Mouse (Mus musculus): ENCODE data around the gene Tifa. TPM values are rescaled to one million over a fixed set of nuclear protein-coding genes. Genes with fewer than 3 reads are reported as not detected.
A peak's percentile ranks its signal among the peaks of the same experiment; 100 is the strongest.

The Tifa gene
- polyA plus RNA-seq, 1 experiment: 2.3 TPM

GRCm38 (mm10) chr3:127853431-127854206 lies 64.0 kb downstream of the Tifa start:
- Histone ChIP-seq H3K27ac (ENCODE audit: insufficient read depth, low read length) (no peak overlapping the region), H3K4me3 (ENCODE audit: insufficient read depth, low read length) (no peak overlapping the region), H3K4me1 (ENCODE audit: control insufficient read depth, insufficient read depth, low read length) (no peaks in the 10 kb centered on the region)
- TF ChIP-seq CTCF (IDR thresholded peaks at IDR 0.05; ENCODE audit: borderline replicate concordance, insufficient read depth, low read length) (peak; percentile 71; the same call in 1 of the 2 replicates), POLR2A (IDR thresholded peaks at IDR 0.05; ENCODE audit: low read depth, low read length) (no peak)

GRCm38 (mm10) chr3:127861340-127861739 lies 71.7 kb downstream of the Tifa start:
- no peak overlapping the region for H3K4me3 ChIP-seq (ENCODE audit: insufficient read depth, low read length)
- no peak overlapping the region for H3K27ac ChIP-seq (ENCODE audit: insufficient read depth, low read length)
- no peaks in the 10 kb centered on the region for H3K4me1 ChIP-seq (ENCODE audit: control insufficient read depth, insufficient read depth, low read length)
- TF ChIP-seq CTCF (IDR thresholded peaks at IDR 0.05; ENCODE audit: borderline replicate concordance, insufficient read depth, low read length): no peak
- TF ChIP-seq POLR2A (IDR thresholded peaks at IDR 0.05; ENCODE audit: low read depth, low read length): no peak

- Histone ChIP-seq H3K4me1 (ENCODE audit: control insufficient read depth, insufficient read depth, low read length) (no peaks in the 10 kb centered on the region), H3K4me3 (ENCODE audit: insufficient read depth, low read length) (no peak overlapping the region), H3K27ac (ENCODE audit: insufficient read depth, low read length) (no peak overlapping the region)
- TF ChIP-seq CTCF (IDR thresholded peaks at IDR 0.05; ENCODE audit: borderline replicate concordance, insufficient read depth, low read length): no peak
- TF ChIP-seq POLR2A (IDR thresholded peaks at IDR 0.05; ENCODE audit: low read depth, low read length): no peak
These were observed 72.9 kb downstream of the Tifa start for GRCm38 (mm10) chr3:127862479-127862878.

- H3K4me3 ChIP-seq (ENCODE audit: insufficient read depth, low read length): no peak overlapping the region
- no peak overlapping the region for H3K27ac ChIP-seq (ENCODE audit: insufficient read depth, low read length)
- TF ChIP-seq CTCF (IDR thresholded peaks at IDR 0.05; ENCODE audit: borderline replicate concordance, insufficient read depth, low read length): no peak
- no peak for TF ChIP-seq POLR2A (IDR thresholded peaks at IDR 0.05; ENCODE audit: low read depth, low read length)
- no peaks in the 10 kb centered on the region for H3K4me1 ChIP-seq (ENCODE audit: control insufficient read depth, insufficient read depth, low read length)
These were observed 74.0 kb downstream of the Tifa start for GRCm38 (mm10) chr3:127863571-127863970.

GRCm38 (mm10) chr3:127864242-127864641 lies 74.6 kb downstream of the Tifa start:
- no peak for TF ChIP-seq POLR2A (IDR thresholded peaks at IDR 0.05; ENCODE audit: low read depth, low read length)
- no peak for TF ChIP-seq CTCF (IDR thresholded peaks at IDR 0.05; ENCODE audit: borderline replicate concordance, insufficient read depth, low read length)
- H3K4me1 ChIP-seq (ENCODE audit: control insufficient read depth, insufficient read depth, low read length): no peaks in the 10 kb centered on the region
- no peak overlapping the region for H3K4me3 ChIP-seq (ENCODE audit: insufficient read depth, low read length)
- no peak overlapping the region for H3K27ac ChIP-seq (ENCODE audit: insufficient read depth, low read length)

- Histone ChIP-seq H3K4me3 (ENCODE audit: insufficient read depth, low read length) (no peak overlapping the region), H3K27ac (ENCODE audit: insufficient read depth, low read length) (no peak overlapping the region), H3K4me1 (ENCODE audit: control insufficient read depth, insufficient read depth, low read length) (no peaks in the 10 kb centered on the region)
- TF ChIP-seq POLR2A (IDR thresholded peaks at IDR 0.05; ENCODE audit: low read depth, low read length) (no peak), CTCF (IDR thresholded peaks at IDR 0.05; ENCODE audit: borderline replicate concordance, insufficient read depth, low read length) (no peak)
These were observed 78.6 kb downstream of the Tifa start for GRCm38 (mm10) chr3:127868046-127868758.

GRCm38 (mm10) chr3:127868880-127869279 lies 79.3 kb downstream of the Tifa start:
- Histone ChIP-seq H3K27ac (ENCODE audit: insufficient read depth, low read length) (no peak overlapping the region), H3K4me3 (ENCODE audit: insufficient read depth, low read length) (no peak overlapping the region), H3K4me1 (ENCODE audit: control insufficient read depth, insufficient read depth, low read length) (no peaks in the 10 kb centered on the region)
- TF ChIP-seq CTCF (IDR thresholded peaks at IDR 0.05; ENCODE audit: borderline replicate concordance, insufficient read depth, low read length): no peak
- no peak for TF ChIP-seq POLR2A (IDR thresholded peaks at IDR 0.05; ENCODE audit: low read depth, low read length)

- Histone ChIP-seq H3K4me3 (ENCODE audit: insufficient read depth, low read length) (no peak overlapping the region), H3K27ac (ENCODE audit: insufficient read depth, low read length) (no peak overlapping the region), H3K4me1 (ENCODE audit: control insufficient read depth, insufficient read depth, low read length) (no peaks in the 10 kb centered on the region)
- TF ChIP-seq POLR2A (IDR thresholded peaks at IDR 0.05; ENCODE audit: low read depth, low read length) (no peak), CTCF (IDR thresholded peaks at IDR 0.05; ENCODE audit: borderline replicate concordance, insufficient read depth, low read length) (no peak)
These were observed 82.0 kb downstream of the Tifa start for GRCm38 (mm10) chr3:127871575-127871974.

- Histone ChIP-seq H3K27ac (ENCODE audit: insufficient read depth, low read length) (no peak overlapping the region), H3K4me3 (ENCODE audit: insufficient read depth, low read length) (no peak overlapping the region)
- TF ChIP-seq POLR2A (IDR thresholded peaks at IDR 0.05; ENCODE audit: low read depth, low read length) (no peak), CTCF (IDR thresholded peaks at IDR 0.05; ENCODE audit: borderline replicate concordance, insufficient read depth, low read length) (no peak)
These were observed 84.8 kb downstream of the Tifa start for GRCm38 (mm10) chr3:127874254-127874883.

More at GRCm38 (mm10) chr3:127874254-127874883, 84.8 kb downstream of the Tifa start:
- H3K4me1 ChIP-seq (ENCODE audit: control insufficient read depth, insufficient read depth, low read length): no peaks in the 10 kb centered on the region

All from embryonic fibroblast, embryonic 13.5 days (primary cell).